Mouse (Mus musculus) layer of hippocampus, adult 2 months (tissue): Measurements from ENCODE around the gene Vmn2r24. TPM values are rescaled to one million over a fixed set of nuclear protein-coding genes. Genes with fewer than 3 reads are reported as not detected.
"Not testable (repeated sequence)": the region's sequence is repeated elsewhere in the genome, so short reads cannot be mapped to it uniquely, and the experiment has no call there.

Experiments used
- DNase-seq, 2 experiments: peaks; one replicate each; pipeline ENCODE4 v3.0.0; 2022; ENCODE audit warnings: low spot score in 2 of 2
- H3K27ac ChIP-seq: fragments of 200-600 bp; 2 replicates; pipeline ENCODE4 v1.8.1; 2022
- H3K4me3 ChIP-seq: fragments of 200-600 bp; 2 replicates; pipeline ENCODE4 v1.8.1; 2022; ENCODE audit warnings: mild to moderate bottlenecking
- CTCF ChIP-seq: fragments of 200-600 bp; conservative IDR thresholded peaks from 2 replicates; pipeline ENCODE4 v1.8.1; 2022; ENCODE audit warnings: antibody characterized with exemption, mild to moderate bottlenecking, moderate library complexity
- long read RNA-seq, 2 experiments: library from polyadenylated mRNA; stranded (forward); transcript quantifications; one replicate each; pipeline ENCODE4 v2.0.0; 2021; ENCODE audit warnings: borderline mapping rate in 2 of 2
- total RNA-seq, 2 experiments: library from RNA; stranded (reverse); gene quantifications; 2 replicates each; pipeline ENCODE4 v1.2.3; 2021

Vmn2r24 gene
- total RNA-seq, result not detected
- long read RNA-seq, experiment 1, result 0 reads
- long read RNA-seq, experiment 2, result 0 reads

DNA sequence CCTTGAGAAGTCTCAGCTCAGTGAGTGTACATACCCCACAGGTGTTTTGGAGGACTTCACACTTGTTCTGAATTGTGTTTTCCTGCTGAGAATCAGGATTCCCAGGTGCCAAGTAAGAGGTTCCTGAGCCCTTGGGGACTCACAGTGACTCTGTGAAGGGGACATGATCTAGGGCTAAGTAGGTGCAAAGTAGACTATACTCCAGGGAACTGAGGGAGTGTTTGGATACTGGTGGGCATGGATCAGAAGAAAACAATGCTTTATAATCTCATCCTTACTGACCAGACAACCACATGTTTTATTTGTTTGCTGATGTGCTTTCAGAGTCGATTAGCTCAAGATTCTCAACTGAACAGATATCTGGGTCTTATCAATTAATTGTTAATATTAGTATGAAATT is at the start of gene Vmn2r24:
Vmn2r24 (plus strand) TSS at position 301 of the 400 bp plus-strand sequence.
- no peak within 1 kb of the TSS for H3K4me3 ChIP-seq
- no peak for DNase-seq
- TF ChIP-seq CTCF, result no peak
- no peak within 1 kb of the TSS for H3K27ac ChIP-seq

GRCm38 (mm10) chr6:123770031-123770430 is 8.6 kb upstream of the Vmn2r24 start:
- DNase-seq, result no peak
- TF ChIP-seq CTCF, result no peak
- Histone ChIP-seq H3K27ac (no peak overlapping the region), H3K4me3 (no peak overlapping the region)

GRCm38 (mm10) chr6:123784857-123785256 is 6.2 kb downstream of the Vmn2r24 start:
- no peak overlapping the region for H3K27ac ChIP-seq
- TF ChIP-seq CTCF, result no peak
- no peak overlapping the region for H3K4me3 ChIP-seq
- DNase-seq, result no peak

DNA sequence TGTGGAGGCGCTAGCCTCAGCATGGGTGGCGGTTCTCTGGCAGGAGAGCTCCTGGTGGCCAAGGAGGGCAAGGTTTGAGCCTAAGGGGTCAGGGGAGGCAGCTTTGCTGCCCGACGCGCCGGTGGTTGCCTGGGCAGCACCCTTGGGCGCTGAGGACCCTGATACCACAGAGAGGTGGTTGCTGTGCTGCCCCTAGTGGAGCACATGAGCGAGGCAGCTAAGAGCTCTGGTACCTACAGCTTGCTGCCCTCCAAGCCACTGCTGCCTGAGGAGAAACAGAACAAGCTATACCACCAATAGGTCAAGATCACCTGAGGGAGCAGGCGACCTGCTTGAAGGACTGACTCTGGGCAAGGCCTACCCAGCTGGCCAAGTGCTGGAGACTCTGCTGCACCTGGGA is 15.1 kb downstream of the Vmn2r24 start:
- peak; percentile 37 for TF ChIP-seq CTCF
- Histone ChIP-seq H3K4me3 (no peak overlapping the region), H3K27ac (no peak overlapping the region)
- no peak for DNase-seq

- H3K27ac ChIP-seq, H3K4me3 ChIP-seq, DNase-seq: not testable (repeated sequence)
Measured at GRCm38 (mm10) chr6:123810291-123810690, 31.6 kb downstream of the Vmn2r24 start.

DNA sequence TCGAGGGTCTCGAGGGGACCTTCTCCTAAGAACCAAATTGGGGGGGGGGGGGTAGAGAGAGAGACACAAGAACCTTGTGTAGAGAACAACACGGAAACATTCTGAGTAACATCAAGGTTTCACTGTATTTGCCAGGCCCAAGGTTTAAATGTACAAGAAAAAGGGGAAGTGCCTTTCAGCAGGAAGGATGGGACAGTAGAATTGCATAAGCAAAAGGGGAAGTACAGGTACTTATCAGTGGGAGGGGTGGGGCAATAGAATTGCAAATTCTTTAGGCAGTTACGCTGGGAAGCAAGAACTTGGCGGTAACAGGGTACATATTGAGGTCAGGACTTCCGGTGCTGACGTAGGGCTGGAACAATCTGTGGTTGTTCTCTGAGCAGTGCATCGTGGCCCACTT is 41.3 kb downstream of the Vmn2r24 start:
- Histone ChIP-seq H3K4me3 (no peak overlapping the region), H3K27ac (no peak overlapping the region)
- no peak for DNase-seq
- no peak for TF ChIP-seq CTCF

DNA sequence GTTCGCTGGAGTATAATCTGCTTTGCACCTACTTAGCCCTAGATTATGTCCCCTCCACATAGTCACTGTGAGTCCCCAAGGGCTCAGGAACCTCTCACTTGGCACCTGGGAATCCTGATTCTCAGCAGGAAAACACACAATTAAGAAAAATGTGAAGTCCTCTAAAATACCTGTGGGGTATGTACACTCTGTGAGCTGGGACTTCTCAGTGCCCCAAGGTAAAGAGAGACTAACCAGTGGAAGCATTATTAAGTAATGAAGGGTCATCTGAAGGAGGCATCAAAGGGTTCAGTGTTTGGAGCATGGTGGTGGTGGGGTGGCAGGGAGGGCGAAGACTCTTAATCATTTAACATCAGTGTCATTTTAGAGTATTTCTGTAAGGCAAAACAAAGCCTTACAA is 74.7 kb downstream of the Vmn2r24 start, which contains the start of gene Vmn2r25:
Vmn2r25 (minus strand) TSS at position 101 of the 400 bp plus-strand sequence.
- not testable (repeated sequence) for H3K27ac ChIP-seq, H3K4me3 ChIP-seq, DNase-seq

Other genes starting within 250 kb of the Vmn2r24 start
- gene Vmn2r21, start 245.5 kb upstream of the Vmn2r24 start, total RNA-seq, result not detected
- not detected for gene Vmn2r22, start 128.2 kb upstream of the Vmn2r24 start, total RNA-seq
- gene Vmn2r23, start 76.2 kb upstream of the Vmn2r24 start, total RNA-seq, result not detected
- not detected for gene Vmn2r25, start 74.6 kb downstream of the Vmn2r24 start, total RNA-seq
- not detected for gene Vmn2r26, start 245.7 kb downstream of the Vmn2r24 start, total RNA-seq